In genomic region chr3:40954792-40955191, GRCm38 (mm10) we compare ENCODE assay signal across 38 mouse cellular contexts. TPM values are rescaled to one million over a fixed set of nuclear protein-coding genes. Genes with fewer than 3 reads are reported as not detected.
"Had no signal": no experiment of that assay in that cellular context is flagged by ENCODE, and none has a peak within 500 bp of the region (broad histone marks: within the 10 kb centered on the region; RNA-seq: fewer than 3 reads in every experiment).

No protein-coding gene starts in this region.

- H3K9me3 ChIP-seq: limb, embryonic 10.5 days; limb, embryonic 13.5 days; limb, embryonic 15.5 days; liver, embryonic 12.5 days; liver, embryonic 13.5 days; liver, embryonic 15.5 days; lung, embryonic 15.5 days; megakaryocyte, embryonic 14.5 days; midbrain, embryonic 10.5 days; midbrain, embryonic 12.5 days; midbrain, embryonic 13.5 days; midbrain, embryonic 15.5 days; neural tube, embryonic 12.5 days had no signal

- ATAC-seq: liver, embryonic 12.5 days; liver, postnatal 0 days; lung, postnatal 0 days; midbrain, embryonic 13.5 days; midbrain, embryonic 15.5 days; midbrain, embryonic 16.5 days had no signal

- H3K4me3 ChIP-seq: limb, embryonic 10.5 days; limb, embryonic 12.5 days; limb, embryonic 13.5 days; limb, embryonic 15.5 days; liver, embryonic 12.5 days; liver, embryonic 13.5 days; liver, embryonic 15.5 days; lung, embryonic 15.5 days; megakaryocyte, embryonic 14.5 days; midbrain, embryonic 10.5 days; midbrain, embryonic 12.5 days; midbrain, embryonic 13.5 days; midbrain, embryonic 15.5 days; myocyte; neural tube, embryonic 12.5 days had no signal

- H3K36me3 ChIP-seq: limb, embryonic 10.5 days; limb, embryonic 12.5 days; limb, embryonic 13.5 days; limb, embryonic 15.5 days; liver, embryonic 12.5 days; liver, embryonic 13.5 days; liver, embryonic 15.5 days; lung, embryonic 15.5 days; midbrain, embryonic 10.5 days; midbrain, embryonic 12.5 days; midbrain, embryonic 13.5 days; midbrain, embryonic 15.5 days; neural tube, embryonic 12.5 days had no signal

- DNase-seq: left cerebral cortex, postnatal 4 days; liver; liver, embryonic 13.5 days; liver, postnatal 0 days; lung, adult 18-20 months; lung, adult 2 months; lung, embryonic 14.5 days; lung, postnatal 10 days; lung, postnatal 14 days; lung, postnatal 36 days; lung, postnatal 4 days; midbrain, embryonic 14.5 days had no signal

- H3K9ac ChIP-seq: limb, embryonic 12.5 days; limb, embryonic 13.5 days; limb, embryonic 15.5 days; liver, embryonic 12.5 days; liver, embryonic 13.5 days; liver, embryonic 14.5 days; liver, embryonic 15.5 days; liver, postnatal 0 days; lung, embryonic 14.5 days; lung, embryonic 15.5 days; midbrain, embryonic 12.5 days; midbrain, embryonic 13.5 days; midbrain, embryonic 15.5 days; neural tube, embryonic 12.5 days had no signal

- H3K4me2 ChIP-seq: limb, embryonic 12.5 days; limb, embryonic 13.5 days; limb, embryonic 15.5 days; liver, embryonic 11.5 days; liver, embryonic 12.5 days; liver, embryonic 13.5 days; liver, embryonic 15.5 days; lung, embryonic 14.5 days; lung, embryonic 15.5 days; midbrain, embryonic 11.5 days; midbrain, embryonic 12.5 days; midbrain, embryonic 13.5 days; midbrain, embryonic 15.5 days; neural tube, embryonic 12.5 days had no signal

- H3K27me3 ChIP-seq: liver, embryonic 12.5 days; liver, embryonic 13.5 days; liver, embryonic 15.5 days; megakaryocyte, embryonic 14.5 days; midbrain, embryonic 15.5 days; neural tube, embryonic 12.5 days had no signal

- H3K27ac ChIP-seq: limb, embryonic 10.5 days; limb, embryonic 12.5 days; limb, embryonic 13.5 days; limb, embryonic 15.5 days; liver, embryonic 12.5 days; liver, embryonic 13.5 days; liver, embryonic 14.5 days; liver, embryonic 15.5 days; lung, embryonic 15.5 days; macrophage; midbrain, embryonic 10.5 days; midbrain, embryonic 12.5 days; midbrain, embryonic 13.5 days; midbrain, embryonic 15.5 days; neural tube, embryonic 12.5 days had no signal

RNA-seq across cellular contexts. Expression of gene 1700034I23Rik, which starts 52.4 kb away (rescaled TPM):
- total RNA-seq: liver, adult 2 months; megakaryocyte progenitor cell, adult 5-6 weeks; megakaryocyte-erythroid progenitor cell, adult 5-6 weeks; midbrain, postnatal 0 days; monocyte, adult 5-6 weeks had no signal
- polyA plus RNA-seq: limb, embryonic 10.5 days; liver, adult 2 months; liver, embryonic 12.5 days; liver, embryonic 15.5 days; lung, adult 2 months; macrophage; myocyte; neural tube, embryonic 11.5 days had no signal
